8 mouse cellular contexts compared by ENCODE assay signal in the genomic region with DNA sequence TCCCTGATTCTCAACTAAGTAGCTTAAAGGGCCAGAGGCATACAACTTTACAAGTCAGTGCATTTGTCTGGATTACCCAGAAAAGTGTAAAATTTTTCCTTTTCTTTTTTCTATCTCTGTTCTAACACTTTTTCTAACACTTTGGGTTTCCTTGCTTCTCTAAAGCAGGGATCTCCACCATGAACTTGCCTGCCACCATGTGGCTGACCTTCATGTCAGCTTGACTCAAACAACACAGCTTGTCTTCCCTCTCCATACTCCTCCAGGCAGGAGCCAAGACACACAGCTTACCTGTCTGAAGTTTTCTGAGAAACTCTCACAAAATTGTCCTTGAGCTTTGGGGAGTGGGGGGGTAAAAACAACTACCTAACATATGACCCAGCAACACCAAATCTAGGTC. TPM values are rescaled to one million over a fixed set of nuclear protein-coding genes. Genes with fewer than 3 reads are reported as not detected.
A peak's percentile ranks its signal among the peaks of the same experiment; 100 is the strongest.
DNase-seq lines count a peak whose midpoint lies in the region; ATAC-seq and TF ChIP-seq lines count a peak whose summit lies in the region.

No protein-coding gene starts in this region.

- TF ChIP-seq CTCF in spleen, adult 2 months (IDR thresholded peaks at IDR 0.05; ENCODE audit: extremely low read depth, insufficient read depth, insufficient read length, insufficient replicate concordance) = peak; percentile 46; the same call in 1 of the 2 replicates
- TF ChIP-seq CTCF in kidney, postnatal 0 days (IDR thresholded peaks at IDR 0.05; ENCODE audit: low read depth) = peak; percentile 63

- H3K36me3 ChIP-seq in spleen, adult 2 months (ENCODE audit: control insufficient read depth, insufficient read depth, low read length) = no peaks in the 10 kb centered on the region
- no peaks in the 10 kb centered on the region for H3K36me3 ChIP-seq in kidney, postnatal 0 days (ENCODE audit: insufficient read depth, low read length)
- no peaks in the 10 kb centered on the region for H3K36me3 ChIP-seq in forebrain, embryonic 12.5 days (replicated peaks)
- H3K36me3 ChIP-seq in midbrain, embryonic 10.5 days = no peaks in the 10 kb centered on the region

- intact Hi-C loops in gastrocnemius, postnatal 36 days (cut with DNase I) = loop anchor here (2.0 to 10.0 kb wide), 3 partner anchors 81 to 309 kb away; no protein-coding TSS in a partner anchor

- no peak overlapping the region for H3K27ac ChIP-seq in spleen, adult 2 months (ENCODE audit: insufficient read depth, low read length)
- no peak overlapping the region for H3K27ac ChIP-seq in kidney, postnatal 0 days
- H3K27ac ChIP-seq in forebrain, embryonic 12.5 days = no peak overlapping the region
- no peak overlapping the region for H3K27ac ChIP-seq in midbrain, embryonic 10.5 days (replicated peaks)

- no peaks in the 10 kb centered on the region for H3K4me1 ChIP-seq in spleen, adult 2 months (ENCODE audit: control insufficient read depth, insufficient read depth, insufficient read length)
- no peaks in the 10 kb centered on the region for H3K4me1 ChIP-seq in kidney, postnatal 0 days (replicated peaks; ENCODE audit: insufficient read depth, low read length)
- H3K4me1 ChIP-seq in forebrain, embryonic 12.5 days = no peaks in the 10 kb centered on the region
- no peaks in the 10 kb centered on the region for H3K4me1 ChIP-seq in midbrain, embryonic 10.5 days

- no peak for TF ChIP-seq POLR2A in spleen, adult 2 months (IDR thresholded peaks at IDR 0.05; ENCODE audit: low read depth, low read length)

- DNase-seq in gastrocnemius, adult 18-20 months (ENCODE audit: low spot score) = peak; percentile 44
- no peak for DNase-seq in gastrocnemius, postnatal 36 days
- peak in 1 of 2 experiments; percentile 41 for DNase-seq in spleen, adult 2 months (ENCODE audit: low read depth in 1 of 2, low spot score in 2 of 2)
- no peak for DNase-seq in spleen, postnatal 4 days (ENCODE audit: low spot score in 2 of 2)
- DNase-seq in kidney, postnatal 0 days (ENCODE audit: low spot score) = no peak
- DNase-seq in thymus, postnatal 4 days = peak; percentile 59
- no peak for DNase-seq in midbrain, embryonic 10.5 days (ENCODE audit: low spot score)

- H3K9ac ChIP-seq in kidney, postnatal 0 days (ENCODE audit: low read depth, low read length) = no peak overlapping the region
- no peak overlapping the region for H3K9ac ChIP-seq in forebrain, embryonic 12.5 days

- H3K27me3 ChIP-seq in spleen, adult 2 months (ENCODE audit: control insufficient read depth, insufficient read depth, low read length) = no peaks in the 10 kb centered on the region
- no peaks in the 10 kb centered on the region for H3K27me3 ChIP-seq in kidney, postnatal 0 days (ENCODE audit: insufficient read depth, low read length)
- no peaks in the 10 kb centered on the region for H3K27me3 ChIP-seq in forebrain, embryonic 12.5 days
- no peaks in the 10 kb centered on the region for H3K27me3 ChIP-seq in midbrain, embryonic 10.5 days (ENCODE audit: low read depth, poor library complexity, severe bottlenecking)

- no peak overlapping the region for H3K4me2 ChIP-seq in kidney, postnatal 0 days (ENCODE audit: low read length)
- H3K4me2 ChIP-seq in forebrain, embryonic 12.5 days = no peak overlapping the region

- no peaks in the 10 kb centered on the region for H3K9me3 ChIP-seq in kidney, postnatal 0 days (replicated peaks; ENCODE audit: low read length)
- no peaks in the 10 kb centered on the region for H3K9me3 ChIP-seq in forebrain, embryonic 12.5 days
- H3K9me3 ChIP-seq in midbrain, embryonic 10.5 days (replicated peaks) = no peaks in the 10 kb centered on the region

- no peak overlapping the region for H3K4me3 ChIP-seq in spleen, adult 2 months (ENCODE audit: extremely low read depth, insufficient read depth, insufficient read length)
- no peak overlapping the region for H3K4me3 ChIP-seq in kidney, postnatal 0 days (replicated peaks; ENCODE audit: low read depth, low read length)
- H3K4me3 ChIP-seq in forebrain, embryonic 12.5 days (replicated peaks) = no peak overlapping the region
- no peak overlapping the region for H3K4me3 ChIP-seq in midbrain, embryonic 10.5 days

- ATAC-seq in kidney, postnatal 0 days (replicated peaks; ENCODE audit: low FRiP score, low read depth) = no peak
- ATAC-seq in forebrain, embryonic 12.5 days (ENCODE audit: low FRiP score) = no peak

RNA-seq across cellular contexts. Expression of gene Nek7, which starts 17.9 kb away (rescaled TPM):
- 100 to 1,000 TPM; 111 to 124 TPM for total RNA-seq in gastrocnemius, adult 18-20 months (2021)
- total RNA-seq in gastrocnemius, postnatal 36 days (2021) = 10 to 100 TPM; 85.8 to 90.1 TPM
- polyA plus RNA-seq in spleen, adult 2 months (2012; rRNA removed) = 6.5 and 9.2 TPM in 2 replicates
- 42.8 and 43.6 TPM in 2 replicates for polyA plus RNA-seq in kidney, postnatal 0 days (2015; fragmentation: Nextera tagmentation; extraction: Ambion mirVana)
- polyA plus RNA-seq in forebrain, embryonic 12.5 days (2016; fragmentation: Nextera tagmentation; extraction: Ambion mirVana) = 25.8 and 27.4 TPM in 2 replicates
- polyA plus RNA-seq in midbrain, embryonic 10.5 days (2016; fragmentation: Nextera tagmentation; extraction: Ambion mirVana) = 26.5 and 28.3 TPM in 2 replicates

Comparison
In these comparisons a context has a peak if more than half of its experiments do, and no peak if none do; other contexts are left out.
1. DNase-seq: peak in gastrocnemius, adult 18-20 months (single experiment) and thymus, postnatal 4 days (single experiment); none in gastrocnemius, postnatal 36 days (0 of 2), spleen, postnatal 4 days (0 of 2), kidney, postnatal 0 days (single experiment) and midbrain, embryonic 10.5 days (single experiment).